Comparison of ENCODE assay signal across 22 mouse cellular contexts in genomic region chr5:16163270-16163669, GRCm38 (mm10).
"Had no signal": no experiment of that assay in that cellular context is flagged by ENCODE, and none has a peak within 500 bp of the region (broad histone marks: within the 10 kb centered on the region; RNA-seq: fewer than 3 reads in every experiment).

No protein-coding gene starts in this region.

- ATAC-seq: hindbrain, embryonic 16.5 days; inflammation-experienced regulatory T-cells, adult 6 months; intestine, embryonic 15.5 days; intestine, postnatal 0 days had no signal

- H3K36me3 ChIP-seq: heart, embryonic 12.5 days; hindbrain, embryonic 10.5 days; hindbrain, embryonic 12.5 days; intestine, embryonic 15.5 days; limb, embryonic 10.5 days; limb, embryonic 12.5 days; liver, embryonic 13.5 days had no signal

- H3K4me3 ChIP-seq: heart, embryonic 12.5 days; hindbrain, embryonic 10.5 days; hindbrain, embryonic 12.5 days; intestine, embryonic 15.5 days; layer of hippocampus, adult 2 months; left cerebral cortex, adult 2 months; limb, embryonic 10.5 days; limb, embryonic 12.5 days; liver, embryonic 13.5 days had no signal

- H3K27me3 ChIP-seq: heart, embryonic 12.5 days; hindbrain, embryonic 12.5 days; intestine, embryonic 15.5 days; limb, embryonic 12.5 days; liver, embryonic 13.5 days had no signal

- H3K4me2 ChIP-seq: heart, embryonic 12.5 days; hindbrain, embryonic 12.5 days; hindbrain, embryonic 14.5 days; intestine, embryonic 15.5 days; limb, embryonic 12.5 days; liver, embryonic 11.5 days; liver, embryonic 13.5 days had no signal

- H3K9me3 ChIP-seq: heart, embryonic 12.5 days; hindbrain, embryonic 10.5 days; hindbrain, embryonic 12.5 days; intestine, embryonic 15.5 days; limb, embryonic 10.5 days; limb, embryonic 12.5 days; liver, embryonic 13.5 days had no signal

- H3K9ac ChIP-seq: heart, embryonic 12.5 days; hindbrain, embryonic 12.5 days; hindbrain, embryonic 14.5 days; intestine, embryonic 15.5 days; limb, embryonic 12.5 days; liver, embryonic 13.5 days had no signal

- DNase-seq: gastrocnemius, postnatal 14 days; heart, postnatal 4 days; kidney, adult 18-20 months; kidney, adult 8-10 months; kidney, postnatal 10 days; kidney, postnatal 25 days; kidney, postnatal 4 days; liver; liver, embryonic 13.5 days had no signal

- H3K27ac ChIP-seq: hindbrain, embryonic 10.5 days; hindbrain, embryonic 12.5 days; hindbrain, embryonic 14.5 days; intestine, embryonic 15.5 days; layer of hippocampus, adult 2 months; left cerebral cortex, adult 2 months; limb, embryonic 10.5 days; limb, embryonic 12.5 days; liver, embryonic 13.5 days had no signal

- H3K4me1 ChIP-seq: heart, embryonic 12.5 days; hindbrain, embryonic 10.5 days; intestine, embryonic 15.5 days; limb, embryonic 10.5 days; limb, embryonic 12.5 days; liver, embryonic 13.5 days had no signal
